Mouse (Mus musculus) CH12.LX (cell line): Measurements from ENCODE around the gene Tmem44. TPM values are rescaled to one million over a fixed set of nuclear protein-coding genes. Genes with fewer than 3 reads are reported as not detected.

Source experiments
- DNase-seq: peaks from one replicate; pipeline ENCODE4 v3.0.0-alpha.2; 2013; ENCODE audit errors: extremely low read depth
- H3K27ac ChIP-seq: 2 replicates; pipeline ENCODE4 v1.5.1; 2012; ENCODE audit warnings: low read depth, mild to moderate bottlenecking, control low read depth, moderate library complexity; ENCODE audit not compliant: insufficient read depth
- H3K27me3 ChIP-seq: replicated peaks from 2 replicates; pipeline ENCODE3; 2012; ENCODE audit warnings: inconsistent platforms
- H3K36me3 ChIP-seq, 2 experiments: replicated peaks in 1 of 2; 2 replicates each; pipeline versions ENCODE3 to v1.6.1; 2012; ENCODE audit warnings: inconsistent platforms in 1 of 2, low read length in 1 of 2, mild to moderate bottlenecking in 1 of 2, mixed read lengths in 1 of 2, moderate library complexity in 1 of 2; ENCODE audit not compliant: control insufficient read depth in 1 of 2, insufficient read depth in 1 of 2
- H3K4me1 ChIP-seq, 2 experiments: 2 replicates each; pipeline ENCODE4 v1.6.1; 2012; ENCODE audit warnings: inconsistent platforms in 1 of 2, moderate library complexity in 1 of 2; ENCODE audit not compliant: insufficient read depth in 2 of 2, control insufficient read depth in 1 of 2
- H3K4me2 ChIP-seq: 2 replicates; pipeline ENCODE4 v1.6.1; 2012; ENCODE audit warnings: low read depth, mild to moderate bottlenecking, control low read depth; ENCODE audit not compliant: poor library complexity, insufficient read depth, severe bottlenecking
- H3K4me3 ChIP-seq, 3 experiments: fragments of 150-350 bp in 1 of 3; sonication (generic) in 1 of 3; replicated peaks in 1 of 3; 2 replicates each; pipeline versions ENCODE3 to v1.5.1; 2011 to 2012; ENCODE audit warnings: low read depth in 2 of 3, low read length in 2 of 3, mild to moderate bottlenecking in 2 of 3, moderate library complexity in 2 of 3, control low read depth in 1 of 3, improper control_type of control experiment in 1 of 3, inconsistent platforms in 1 of 3, mixed read lengths in 1 of 3; ENCODE audit not compliant: poor library complexity in 1 of 3
- H3K79me2 ChIP-seq: replicated peaks from 2 replicates; pipeline ENCODE4 v1.6.1; 2012; ENCODE audit warnings: mild to moderate bottlenecking, moderate library complexity; ENCODE audit not compliant: control insufficient read depth, poor library complexity, insufficient read depth, severe bottlenecking; ENCODE audit errors: extremely low read depth
- H3K9ac ChIP-seq: 2 replicates; pipeline ENCODE4 v1.6.1; 2012; ENCODE audit warnings: low read depth, mild to moderate bottlenecking, control low read depth, moderate library complexity; ENCODE audit not compliant: insufficient read depth
- H3K9me3 ChIP-seq: replicated peaks from 2 replicates; pipeline ENCODE3; 2012; ENCODE audit warnings: low read length, inconsistent platforms, mixed read lengths
- BHLHE40 ChIP-seq: IDR thresholded peaks from 2 replicates; pipeline ENCODE4 v1.6.1; 2011; ENCODE audit warnings: mild to moderate bottlenecking, low read depth, low read length, improper control_type of control experiment
- CHD2 ChIP-seq: IDR thresholded peaks from 2 replicates; pipeline ENCODE4 v1.6.1; 2011; ENCODE audit warnings: low read length, improper control_type of control experiment
- E2F4 ChIP-seq: IDR thresholded peaks from 2 replicates; pipeline ENCODE4 v1.6.1; 2011; ENCODE audit warnings: low read depth, low read length, improper control_type of control experiment; ENCODE audit not compliant: insufficient replicate concordance
- ELF1 ChIP-seq: IDR thresholded peaks from 2 replicates; pipeline ENCODE4 v1.6.1; 2014; ENCODE audit warnings: low read depth, mild to moderate bottlenecking, inconsistent platforms, low read length, improper control_type of control experiment
- EP300 ChIP-seq: IDR thresholded peaks from 2 replicates; pipeline ENCODE4 v1.6.1; 2011; ENCODE audit warnings: low read length, improper control_type of control experiment
- ETS1 ChIP-seq: conservative IDR thresholded peaks from 2 replicates; pipeline ENCODE4 v1.6.1; 2012; ENCODE audit warnings: low read depth, mild to moderate bottlenecking, inconsistent platforms, low read length, improper control_type of control experiment, moderate library complexity
- GABPA ChIP-seq: IDR thresholded peaks from 2 replicates; pipeline ENCODE4 v1.6.1; 2012; ENCODE audit warnings: low read depth, low read length, improper control_type of control experiment, inconsistent platforms; ENCODE audit not compliant: insufficient replicate concordance
- HCFC1 ChIP-seq: IDR thresholded peaks from 2 replicates; pipeline ENCODE4 v1.6.1; 2012; ENCODE audit warnings: low read depth, mild to moderate bottlenecking, inconsistent platforms, low read length, improper control_type of control experiment
- JUND ChIP-seq: conservative IDR thresholded peaks from 2 replicates; pipeline ENCODE4 v1.6.1; 2011; ENCODE audit warnings: low read depth, low read length, improper control_type of control experiment
- KAT2A ChIP-seq: IDR thresholded peaks from 2 replicates; pipeline ENCODE4 v1.6.1; 2012; ENCODE audit warnings: low read length, improper control_type of control experiment, inconsistent platforms; ENCODE audit not compliant: insufficient replicate concordance
- MAFK ChIP-seq: IDR thresholded peaks from 2 replicates; pipeline ENCODE4 v1.6.1; 2011; ENCODE audit warnings: low read length, improper control_type of control experiment; ENCODE audit not compliant: insufficient replicate concordance
- MAZ ChIP-seq: IDR thresholded peaks from 2 replicates; pipeline ENCODE4 v1.6.1; 2012; ENCODE audit warnings: low read depth, mild to moderate bottlenecking, inconsistent platforms, low read length, improper control_type of control experiment, moderate library complexity
- MEF2A ChIP-seq: IDR thresholded peaks from 2 replicates; pipeline ENCODE4 v1.6.1; 2014; ENCODE audit warnings: low read depth, mild to moderate bottlenecking, inconsistent platforms, low read length, improper control_type of control experiment, borderline replicate concordance
- MXI1 ChIP-seq: IDR thresholded peaks from 2 replicates; pipeline ENCODE4 v1.6.1; 2011; ENCODE audit warnings: mild to moderate bottlenecking, low read depth, low read length, improper control_type of control experiment
- MYC ChIP-seq: IDR thresholded peaks from 2 replicates; pipeline ENCODE4 v1.6.1; 2011; ENCODE audit warnings: low read depth, mild to moderate bottlenecking, improper control_type of control experiment, low read length
- PAX5 ChIP-seq: IDR thresholded peaks from 2 replicates; pipeline ENCODE4 v1.6.1; 2012; ENCODE audit warnings: low read length, inconsistent platforms, mixed read lengths
- RAD21 ChIP-seq: IDR thresholded peaks from 2 replicates; pipeline ENCODE4 v1.6.1; 2011; ENCODE audit warnings: low read depth, mild to moderate bottlenecking, low read length, improper control_type of control experiment, moderate library complexity
- RCOR1 ChIP-seq: conservative IDR thresholded peaks from 2 replicates; pipeline ENCODE4 v1.6.1; 2012; ENCODE audit warnings: low read depth, mild to moderate bottlenecking, inconsistent platforms, low read length, improper control_type of control experiment
- SIN3A ChIP-seq: IDR thresholded peaks from 2 replicates; pipeline ENCODE4 v1.6.1; 2012; ENCODE audit warnings: low read length, improper control_type of control experiment, inconsistent platforms
- SMC3 ChIP-seq: IDR thresholded peaks from 2 replicates; pipeline ENCODE4 v1.6.1; 2011; ENCODE audit warnings: low read depth, low read length, improper control_type of control experiment
- TBP ChIP-seq: conservative IDR thresholded peaks from 2 replicates; pipeline ENCODE4 v1.6.1; 2011; ENCODE audit warnings: low read depth, low read length, improper control_type of control experiment
- TCF12 ChIP-seq: IDR thresholded peaks from 2 replicates; pipeline ENCODE4 v1.6.1; 2014; ENCODE audit warnings: low read depth, mild to moderate bottlenecking, inconsistent platforms, low read length, improper control_type of control experiment
- USF2 ChIP-seq: conservative IDR thresholded peaks from 2 replicates; pipeline ENCODE4 v1.6.1; 2011; ENCODE audit warnings: low read depth, low read length, improper control_type of control experiment
- ZC3H11A ChIP-seq: IDR thresholded peaks from 2 replicates; pipeline ENCODE4 v1.6.1; 2012; ENCODE audit warnings: low read depth, mild to moderate bottlenecking, inconsistent platforms, low read length, improper control_type of control experiment
- ZKSCAN1 ChIP-seq: IDR thresholded peaks from 2 replicates; pipeline ENCODE4 v1.6.1; 2012; ENCODE audit warnings: low read depth, inconsistent platforms, low read length, improper control_type of control experiment, borderline replicate concordance
- ZNF384 ChIP-seq: IDR thresholded peaks from 2 replicates; pipeline ENCODE4 v1.6.1; 2012; ENCODE audit warnings: low read depth, low read length, improper control_type of control experiment, inconsistent platforms
- dilution Hi-C: fragments of 300-500 bp; cut with MboI; formaldehyde crosslinking; loops from 2 replicates; pipeline ENCODE4 v1.14.3; 2020; ENCODE audit warnings: low sequenced_read_pairs; ENCODE audit not compliant: extremely low pct_unique_long_range_greater_than_20kb, extremely low pct_ligation_motif_present
- in situ Hi-C: fragments of 300-500 bp; cut with MboI; formaldehyde crosslinking; loops from 3 replicates; pipeline ENCODE4 v1.14.3; 2019; ENCODE audit warnings: low sequenced_read_pairs, low pct_ligation_motif_present, low pct_unique_long_range_greater_than_20kb, mixed read lengths
- polyA plus RNA-seq: library from polyadenylated mRNA; unstranded; fragments of >175 nt; gene quantifications from 2 replicates; pipeline ENCODE4 v1.2.1, GENCODE M21; 2012; ENCODE audit warnings: low read depth; ENCODE audit not compliant: insufficient read length
- total RNA-seq, 2 experiments: library from RNA; depleted of rRNA; stranded (reverse); fragments of 300-350 nt in 1 of 2; fragments of >200 nt in 1 of 2; gene quantifications; 2 replicates each; pipeline ENCODE4 v1.2.3; 2012 to 2014

Gene Tmem44
- total and polyA plus RNA-seq, 3 experiments: 0.16 to 0.70 (median 0.51) TPM

GRCm38 (mm10) chr16:30533592-30533991 lies 17.1 kb downstream of the Tmem44 start:
- Histone ChIP-seq H3K4me3 (no peak overlapping the region), H3K27me3 (peaks cover 4% of the 10 kb centered on the region), H3K4me2 (no peak overlapping the region), H3K36me3 (no peaks in the 10 kb centered on the region), H3K27ac (no peak overlapping the region), H3K4me1 (peaks cover 8 to 23% of the 10 kb centered on the region in 2 experiments), H3K79me2 (no peaks in the 10 kb centered on the region), H3K9ac (no peak overlapping the region), H3K9me3 (no peaks in the 10 kb centered on the region)
- no peak for TF ChIP-seq SMC3
- no peak for TF ChIP-seq JUND
- TF ChIP-seq ZKSCAN1: no peak
- no peak for TF ChIP-seq KAT2A
- TF ChIP-seq TCF12: no peak
- no peak for TF ChIP-seq TBP
- no peak for TF ChIP-seq ZNF384
- no peak for TF ChIP-seq RAD21
- no peak for TF ChIP-seq USF2
- TF ChIP-seq MEF2A: no peak
- TF ChIP-seq MAZ: no peak
- no peak for TF ChIP-seq ETS1
- no peak for TF ChIP-seq PAX5
- TF ChIP-seq E2F4: no peak
- no peak for TF ChIP-seq CHD2
- TF ChIP-seq SIN3A: no peak
- TF ChIP-seq HCFC1: no peak
- no peak for TF ChIP-seq GABPA
- in situ Hi-C loops: no loop called here
- dilution Hi-C loops: no loop called here
- no peak for DNase-seq

GRCm38 (mm10) chr16:30532929-30533328 lies 17.7 kb downstream of the Tmem44 start:
- no peak overlapping the region for H3K9ac ChIP-seq
- H3K4me2 ChIP-seq: no peak overlapping the region
- H3K79me2 ChIP-seq: no peaks in the 10 kb centered on the region
- H3K9me3 ChIP-seq: no peaks in the 10 kb centered on the region
- DNase-seq: no peak
- H3K27me3 ChIP-seq: peaks cover 4% of the 10 kb centered on the region
- H3K4me3 ChIP-seq: no peak overlapping the region
- TF ChIP-seq GABPA (no peak), ELF1 (no peak), MXI1 (no peak), ZC3H11A (no peak), MYC (no peak), BHLHE40 (no peak), JUND (no peak), TBP (no peak), MAZ (no peak), EP300 (no peak), MAFK (no peak), PAX5 (no peak), USF2 (no peak), RCOR1 (no peak), MEF2A (no peak)
- dilution Hi-C loops (no loop called here), in situ Hi-C loops (no loop called here)
- no peaks in the 10 kb centered on the region for H3K36me3 ChIP-seq
- H3K27ac ChIP-seq: no peak overlapping the region
- peaks cover 8 to 23% of the 10 kb centered on the region in 2 experiments for H3K4me1 ChIP-seq
